Mouse (Mus musculus): Measurements from ENCODE around the gene Flnb.

Gene Flnb

DNA sequence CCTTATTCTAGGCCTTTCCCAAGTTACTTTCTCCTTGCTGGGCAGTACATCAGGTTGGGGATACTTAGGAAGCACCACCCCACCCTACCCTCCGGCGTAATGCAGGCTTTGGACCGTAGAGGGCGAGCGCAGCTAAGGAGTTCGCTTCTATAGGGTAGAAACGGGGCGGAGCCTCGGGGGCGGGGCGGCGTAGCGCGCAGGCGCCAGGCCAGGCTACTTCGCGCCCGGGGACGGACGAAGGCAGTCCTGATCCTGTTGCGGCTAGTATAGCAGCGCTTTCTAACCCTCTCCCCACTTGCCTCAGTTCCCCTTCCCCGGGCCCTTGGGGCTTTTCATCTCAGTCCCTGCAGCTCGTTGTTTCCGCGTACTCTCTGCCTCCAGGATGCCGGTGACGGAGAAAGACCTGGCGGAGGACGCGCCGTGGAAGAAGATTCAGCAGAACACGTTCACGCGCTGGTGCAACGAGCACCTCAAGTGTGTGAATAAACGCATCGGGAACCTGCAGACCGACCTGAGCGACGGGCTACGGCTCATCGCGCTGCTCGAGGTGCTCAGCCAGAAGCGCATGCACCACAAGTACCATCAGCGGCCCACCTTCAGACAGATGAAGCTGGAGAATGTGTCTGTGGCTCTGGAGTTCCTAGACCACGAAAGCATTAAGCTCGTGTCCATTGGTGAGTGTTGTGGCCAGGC, at the start of gene Flnb:
Flnb (plus strand) TSS at position 188 of the 693 bp plus-strand sequence.
- peak; percentile 91 for DNase-seq (ENCODE audit: low read depth, low spot score)

DNA sequence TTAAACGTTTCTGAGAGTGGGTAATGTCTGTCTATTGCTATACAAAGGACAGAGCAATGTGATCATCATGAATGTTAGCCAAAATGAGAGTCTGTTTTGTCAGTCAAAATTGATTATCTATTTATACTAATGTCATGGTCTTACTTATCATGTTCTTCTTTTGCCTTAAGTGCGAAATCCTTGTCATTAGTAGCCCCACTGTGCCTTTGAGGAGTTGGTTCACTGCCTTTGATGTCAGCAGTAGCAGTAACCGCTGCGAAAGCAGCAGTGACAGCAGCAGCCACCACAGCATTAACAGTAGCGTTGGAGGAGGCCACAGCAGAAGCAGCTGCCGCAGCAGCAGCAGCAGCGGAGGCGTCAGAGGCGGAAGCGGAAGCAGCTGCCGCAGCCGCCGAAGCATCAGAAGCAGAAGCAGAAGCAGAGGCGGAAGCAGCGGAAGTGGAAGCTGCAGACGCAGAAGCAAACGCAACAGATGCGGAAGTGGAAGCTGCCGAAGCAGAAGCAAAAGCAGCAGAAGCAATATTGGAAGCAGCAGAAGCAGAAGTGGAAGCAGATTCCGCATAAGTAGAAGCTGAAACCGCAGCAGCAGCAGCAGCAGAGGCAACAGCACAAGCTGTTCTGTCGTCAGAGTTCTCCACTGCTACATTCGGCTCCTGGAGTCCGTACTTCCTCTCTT, 43.9 kb upstream of the Flnb start:
- no peak for DNase-seq (ENCODE audit: low read depth, low spot score)

DNA sequence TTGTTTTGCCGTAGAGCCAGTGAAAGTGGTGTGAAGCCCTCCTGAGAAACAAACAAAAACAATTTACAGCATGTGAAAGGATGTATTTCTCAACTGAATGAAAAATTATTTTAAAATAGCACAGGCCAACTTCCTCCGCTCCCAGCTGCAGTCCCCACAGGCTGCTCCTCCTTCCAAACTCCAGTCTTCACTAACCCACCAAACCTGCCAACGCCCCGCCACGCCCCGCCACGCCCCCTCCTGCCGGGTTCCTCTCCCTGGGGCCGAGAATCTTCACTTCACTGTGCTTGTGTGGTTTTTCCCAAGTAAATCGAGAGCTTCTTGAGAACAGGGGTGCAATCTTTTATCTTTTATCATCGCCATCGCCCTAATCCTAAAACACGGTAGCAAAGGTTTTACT, 31.7 kb upstream of the Flnb start:
- no peak for DNase-seq (ENCODE audit: low read depth, low spot score)

GRCm38 (mm10) chr14:7789266-7790030, 28.3 kb upstream of the Flnb start:
- no peak for DNase-seq (ENCODE audit: low read depth, low spot score)

- no peak for DNase-seq (ENCODE audit: low read depth, low spot score)
Measured at GRCm38 (mm10) chr14:7791061-7791531, 26.7 kb upstream of the Flnb start.

GRCm38 (mm10) chr14:7791532-7792159, 26.1 kb upstream of the Flnb start, which contains the start of gene Gm26661:
Gene Gm26661 (plus strand): TSS chr14:7791587.
- DNase-seq (ENCODE audit: low read depth, low spot score), result peak; percentile 77

DNA sequence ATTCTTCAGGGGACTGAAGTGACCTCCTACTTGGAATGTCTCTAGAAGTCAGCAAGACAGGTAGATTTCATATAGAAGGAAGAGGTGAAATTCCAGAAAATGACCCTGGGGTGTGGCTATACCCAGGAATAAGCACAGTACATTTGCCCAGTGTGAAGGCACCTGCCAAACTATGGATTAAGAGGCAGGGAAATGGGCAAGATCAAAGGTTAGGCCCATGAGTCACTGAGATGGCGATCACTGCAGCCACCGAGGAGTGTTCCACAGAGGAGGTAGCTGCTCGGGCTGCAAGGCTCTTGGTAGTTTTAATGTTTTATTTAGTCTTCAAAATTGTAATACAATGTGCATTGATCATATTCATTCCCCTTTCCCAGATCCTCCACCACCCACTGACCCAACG, 21.8 kb upstream of the Flnb start:
- DNase-seq (ENCODE audit: low read depth, low spot score), result no peak

GRCm38 (mm10) chr14:7800611-7801010, 17.1 kb upstream of the Flnb start:
- DNase-seq (ENCODE audit: low read depth, low spot score), result no peak

DNA sequence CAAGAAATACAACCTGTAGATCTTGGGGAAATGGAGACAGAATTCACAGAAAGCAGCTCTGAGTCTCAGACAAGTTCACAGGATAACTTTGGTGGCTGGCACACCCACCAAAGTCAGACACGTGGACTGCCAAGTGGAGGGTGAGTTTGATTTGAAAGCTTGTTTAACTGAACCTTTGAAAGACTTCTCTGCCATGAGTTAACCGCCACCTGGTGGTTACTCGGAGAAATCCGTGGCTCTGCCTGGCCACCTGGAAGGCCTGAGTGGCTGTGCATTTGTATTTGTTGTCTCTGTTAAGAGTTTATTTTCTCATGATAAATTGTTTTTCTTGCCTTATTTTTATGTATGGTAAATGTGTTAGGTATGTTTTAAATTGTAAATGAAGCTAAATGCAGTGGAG, 15.9 kb upstream of the Flnb start:
- DNase-seq (ENCODE audit: low read depth, low spot score), result no peak

GRCm38 (mm10) chr14:7803874-7804557, 13.7 kb upstream of the Flnb start:
- DNase-seq (ENCODE audit: low read depth, low spot score), result no peak

DNA sequence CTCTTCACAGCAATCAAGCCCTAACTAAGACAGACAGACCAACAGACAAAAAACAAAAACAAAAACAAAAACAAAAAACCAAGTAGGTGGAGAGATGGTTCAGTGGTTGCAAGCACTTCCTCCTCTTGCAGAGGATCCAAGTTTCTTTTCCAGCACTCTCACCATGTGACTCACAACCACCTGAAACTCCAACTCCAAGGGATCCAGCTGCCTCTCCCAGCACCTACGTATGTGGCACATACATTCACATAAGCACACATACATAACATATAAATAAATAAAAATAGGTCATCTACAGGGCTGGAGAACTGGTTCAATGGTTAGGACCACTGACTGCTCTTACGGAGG, 13.2 kb upstream of the Flnb start:
- no peak for DNase-seq (ENCODE audit: low read depth, low spot score)

DNA sequence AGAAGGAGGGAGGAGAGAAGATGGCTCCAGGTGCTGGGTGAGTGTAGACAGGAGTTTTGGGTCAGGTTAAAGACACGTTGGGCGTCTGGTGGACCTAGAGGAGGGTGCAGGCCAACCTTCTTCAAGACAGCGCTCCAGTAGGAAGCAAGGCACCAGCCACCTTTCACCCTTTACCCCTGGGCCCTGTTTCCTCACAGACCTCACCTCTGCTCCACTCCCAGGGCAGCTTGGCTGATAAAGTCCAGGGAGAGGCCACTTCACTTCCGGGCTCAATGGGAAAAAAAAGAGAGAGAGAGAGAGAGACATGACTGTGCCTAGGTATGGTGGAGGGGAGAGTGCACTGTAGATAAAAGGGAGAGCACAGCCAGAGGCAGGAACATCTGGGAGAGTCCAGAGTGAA, 10.0 kb upstream of the Flnb start:
- DNase-seq (ENCODE audit: low read depth, low spot score), result no peak

GRCm38 (mm10) chr14:7808501-7808981, 9.2 kb upstream of the Flnb start:
- no peak for DNase-seq (ENCODE audit: low read depth, low spot score)

DNA sequence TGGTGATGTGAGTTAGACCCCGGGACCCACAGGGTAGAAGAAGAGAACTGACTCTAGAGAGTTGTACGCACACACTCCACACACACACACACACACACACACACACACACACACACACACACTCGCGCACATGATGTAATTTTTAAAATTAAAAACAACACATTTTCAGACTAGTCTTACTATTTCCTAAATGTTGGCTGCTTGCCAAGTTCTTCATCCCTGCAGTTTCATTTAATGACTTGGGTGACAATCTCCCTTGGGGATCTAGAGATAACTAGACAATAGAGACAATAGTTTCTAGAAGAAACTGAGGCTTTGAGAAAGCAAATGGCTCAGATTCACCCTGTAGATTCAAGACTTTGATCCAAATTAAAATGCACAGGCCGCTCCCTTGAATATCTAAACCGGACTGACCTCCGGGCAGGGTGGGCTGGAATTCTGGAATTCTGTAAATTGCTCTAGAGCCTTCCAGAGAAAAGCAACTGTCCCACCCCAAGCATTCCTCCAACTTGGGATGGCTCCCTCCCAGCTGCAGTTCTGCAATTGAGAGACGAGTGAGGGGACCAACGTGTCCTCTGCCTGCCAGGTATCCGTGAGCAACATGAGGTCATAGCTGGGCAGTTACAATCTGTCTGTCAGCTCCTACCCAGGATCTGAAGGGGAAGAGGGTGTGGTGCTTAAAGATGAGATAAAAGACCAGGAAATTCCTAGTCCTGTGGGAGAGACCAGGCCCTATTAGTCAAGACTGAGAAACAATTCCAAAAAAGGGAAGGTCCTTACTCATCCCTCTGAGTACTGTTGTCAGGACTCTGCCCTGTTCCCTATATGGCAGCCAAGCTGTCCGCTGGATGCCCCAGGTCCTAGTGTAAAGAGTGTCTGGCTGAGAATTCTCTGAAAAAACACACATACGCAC, 8.5 kb upstream of the Flnb start:
- no peak for DNase-seq (ENCODE audit: low read depth, low spot score)

DNA sequence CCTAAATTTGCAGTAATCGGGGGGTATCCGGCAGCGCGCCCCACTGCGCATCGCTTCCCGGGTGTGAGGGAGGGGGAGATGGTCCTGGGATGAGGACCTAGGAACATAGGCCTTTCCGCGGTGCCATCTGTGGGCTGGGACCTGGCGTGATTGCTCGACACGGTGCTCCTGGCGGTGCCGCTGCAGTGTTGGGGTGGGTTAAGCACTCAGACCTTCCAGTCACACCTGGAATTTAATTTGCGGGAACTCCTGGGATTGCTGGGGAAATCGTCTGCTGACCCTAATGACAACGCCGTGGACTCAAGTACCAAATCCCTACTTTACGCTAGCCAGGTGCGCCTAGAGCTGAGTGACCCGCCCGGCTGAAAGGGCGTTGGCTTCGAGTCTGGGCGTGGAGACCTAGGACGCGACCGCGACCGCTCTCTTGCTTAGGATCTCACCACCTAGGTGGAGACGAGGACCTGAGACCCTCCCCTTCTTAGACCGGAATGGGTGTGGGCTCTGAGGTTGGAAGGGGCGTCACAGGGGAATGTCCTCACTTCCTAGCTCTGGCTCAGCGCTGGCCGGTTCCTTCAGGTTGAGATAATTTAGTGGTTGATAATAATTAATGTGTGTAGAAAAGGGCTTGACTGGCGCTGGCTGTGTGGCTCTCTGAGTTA, 835 bp downstream of the Flnb start:
- DNase-seq (ENCODE audit: low read depth, low spot score), result no peak

DNA sequence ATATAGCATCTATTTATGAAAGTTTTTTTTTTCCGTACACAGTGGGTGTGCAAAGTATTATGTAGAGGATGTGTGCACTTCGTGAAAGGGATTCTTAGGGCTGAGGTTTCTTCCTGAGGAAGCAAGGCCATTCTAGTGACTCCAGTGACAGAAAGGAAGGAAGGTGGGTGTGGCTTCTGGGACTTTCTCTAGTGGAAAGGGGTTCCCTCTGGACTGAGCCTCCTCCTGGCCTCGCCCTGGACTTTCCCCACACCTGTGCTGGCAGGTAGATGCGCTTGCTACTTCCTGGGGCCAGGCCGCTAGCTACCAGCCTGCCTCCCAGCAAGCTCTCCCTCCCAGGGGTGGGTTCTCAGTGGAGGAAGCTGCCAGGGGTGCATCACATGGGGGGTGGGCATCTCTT, 1.7 kb downstream of the Flnb start:
- DNase-seq (ENCODE audit: low read depth, low spot score), result no peak

DNA sequence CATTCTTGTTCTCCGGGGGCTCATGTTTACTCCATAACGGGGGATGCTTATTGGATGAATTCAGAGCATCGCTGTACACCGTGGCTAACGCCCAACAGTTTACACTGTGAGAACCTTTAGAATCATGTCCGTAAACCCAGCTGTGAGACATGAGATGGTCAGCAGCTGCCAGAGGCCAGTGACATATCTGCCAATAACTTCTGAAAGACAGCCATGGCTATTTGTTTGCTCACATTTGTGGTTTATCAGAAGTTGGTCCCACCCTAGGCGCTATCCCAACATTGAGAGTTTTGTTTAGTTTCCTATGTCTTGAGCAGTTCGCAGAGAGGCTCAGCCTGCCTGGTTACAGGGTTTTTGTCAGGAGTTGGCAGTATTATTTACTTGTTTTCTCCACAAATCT, 3.6 kb downstream of the Flnb start:
- DNase-seq (ENCODE audit: low read depth, low spot score), result no peak

- DNase-seq (ENCODE audit: low read depth, low spot score), result no peak
Measured at GRCm38 (mm10) chr14:7822693-7823092, 4.9 kb downstream of the Flnb start.

DNA sequence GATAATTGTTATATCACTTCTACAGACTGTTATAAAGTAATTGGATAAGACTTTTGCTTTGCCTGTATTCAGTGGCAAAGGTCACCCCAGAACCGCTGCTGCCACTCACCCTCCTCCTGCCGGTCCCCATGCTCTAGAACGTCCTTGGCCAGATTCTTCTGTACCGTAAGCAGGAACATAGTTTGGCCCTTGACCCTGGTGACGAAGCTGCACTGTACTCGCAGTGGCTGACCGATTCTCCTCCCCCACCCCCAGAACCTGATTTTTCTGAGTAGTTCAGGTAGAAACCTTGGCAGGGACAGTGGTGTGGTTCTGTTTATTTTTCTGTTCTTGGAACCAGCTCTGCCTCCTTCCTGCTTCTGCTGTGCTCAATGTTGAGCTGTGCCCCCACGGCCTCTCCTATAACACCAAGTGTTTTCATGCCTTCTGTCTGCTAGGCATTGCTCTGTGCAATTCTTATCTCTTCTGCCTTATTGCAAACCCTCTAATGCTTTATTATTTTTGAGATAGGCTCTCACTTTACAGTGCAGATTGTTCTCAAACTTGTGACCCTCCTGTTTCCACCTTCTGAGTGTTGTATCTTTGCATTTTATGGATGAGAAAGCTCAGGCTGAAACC, 7.0 kb downstream of the Flnb start:
- DNase-seq (ENCODE audit: low read depth, low spot score), result no peak

Data from WW6 (cell line).